Mouse (Mus musculus): ENCODE results near the gene Zbtb25. TPM values are rescaled to one million over a fixed set of nuclear protein-coding genes. Genes with fewer than 3 reads are reported as not detected.

Gene Zbtb25
- polyA plus RNA-seq (2015; fragmentation: Nextera tagmentation; extraction: Ambion mirVana) = 8.3 and 9.2 TPM in 2 replicates

DNA sequence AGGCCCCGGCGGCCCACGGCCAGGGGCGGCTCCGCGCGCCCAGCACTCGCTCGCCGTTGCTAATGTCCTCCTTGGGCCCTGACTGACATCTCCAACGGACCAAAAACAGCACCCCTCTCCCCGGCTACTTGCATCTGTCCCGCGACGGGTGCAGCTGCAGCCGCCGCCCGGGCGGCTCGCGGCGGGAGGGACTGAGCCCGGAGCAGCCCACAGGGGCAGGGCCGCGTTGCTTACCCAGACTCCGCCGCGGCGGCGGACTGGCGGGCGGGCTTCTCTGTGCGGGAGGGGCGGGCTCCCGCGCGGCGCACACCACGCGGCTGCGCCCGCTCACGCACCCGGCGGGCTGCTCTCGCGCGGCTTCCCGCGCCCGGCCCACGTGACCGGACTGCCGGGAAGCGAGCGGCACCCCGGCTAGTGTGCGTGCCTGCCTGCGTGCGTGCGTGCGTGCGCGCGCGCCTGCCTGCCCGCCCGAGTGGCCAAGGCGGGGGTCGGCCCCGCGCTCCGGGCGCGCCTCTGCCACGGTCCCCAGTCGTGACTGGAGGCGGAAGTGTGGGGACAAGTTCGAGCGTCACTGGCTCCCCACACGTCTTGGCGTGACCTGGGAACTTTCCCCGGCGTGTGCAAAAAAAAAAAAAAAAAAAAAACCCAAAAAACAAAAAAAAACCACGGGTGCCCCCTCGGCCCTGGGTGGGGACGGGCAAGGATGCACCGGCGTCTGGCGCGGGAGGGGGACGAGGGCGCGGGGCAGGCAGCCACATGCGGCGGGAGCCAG lies at the start of gene Zbtb25:
Gene Zbtb25, minus strand, starts transcription at position 397 of the 772 bp plus-strand sequence.
- H3K4me3 ChIP-seq (replicated peaks) = peak within 1 kb of the TSS; percentile 91
- H3K27me3 ChIP-seq = no peaks in the 10 kb centered on the region
- ATAC-seq (ENCODE audit: low read depth) (peak; percentile 75), DNase-seq (peak; percentile 77)
- no peaks in the 10 kb centered on the region for H3K9me3 ChIP-seq (replicated peaks)
- WGBS (ENCODE audit: insufficient replicate concordance) = under 1% methylated on average over 95 of the region's 96 CpGs
- peaks cover 70% of the 10 kb centered on the region for H3K4me1 ChIP-seq (replicated peaks)
- peak within 1 kb of the TSS; percentile 97 for H3K27ac ChIP-seq
- no peaks in the 10 kb centered on the region for H3K36me3 ChIP-seq
- H3K9ac ChIP-seq = peak within 1 kb of the TSS; percentile 98
- H3K4me2 ChIP-seq = peak within 1 kb of the TSS; percentile 89

DNA sequence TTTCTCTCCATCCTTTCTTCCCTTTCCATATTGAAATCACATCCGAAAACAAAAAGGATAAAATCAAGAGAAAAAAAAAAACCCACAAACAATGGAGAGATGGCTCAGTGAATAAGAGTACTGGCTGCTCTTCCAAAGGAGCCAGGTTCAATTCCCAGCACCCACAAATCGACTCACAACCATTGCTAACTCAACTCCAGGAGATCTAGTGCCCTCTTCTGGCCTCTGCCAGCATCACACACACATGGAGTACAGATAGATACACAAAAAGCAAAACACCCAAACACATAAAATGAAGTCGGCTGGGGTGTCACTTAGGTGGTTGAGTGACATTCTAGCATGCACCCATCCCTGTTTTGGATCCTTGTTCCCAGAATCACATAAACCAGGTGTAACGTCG lies 48.9 kb upstream of the Zbtb25 start:
- Histone ChIP-seq H3K36me3 (no peaks in the 10 kb centered on the region), H3K27ac (no peak overlapping the region), H3K9me3 (replicated peaks) (peaks cover 5% of the 10 kb centered on the region; the same call in 1 of the 2 replicates), H3K4me2 (no peak overlapping the region), H3K9ac (no peak overlapping the region), H3K4me1 (replicated peaks) (peaks cover 13% of the 10 kb centered on the region), H3K4me3 (replicated peaks) (no peak overlapping the region), H3K27me3 (peaks cover 30% of the 10 kb centered on the region)
- WGBS (ENCODE audit: insufficient replicate concordance) = 76% methylated on average over 5 of the region's 5 CpGs
- DNase-seq = no peak
- ATAC-seq (ENCODE audit: low read depth) = no peak

DNA sequence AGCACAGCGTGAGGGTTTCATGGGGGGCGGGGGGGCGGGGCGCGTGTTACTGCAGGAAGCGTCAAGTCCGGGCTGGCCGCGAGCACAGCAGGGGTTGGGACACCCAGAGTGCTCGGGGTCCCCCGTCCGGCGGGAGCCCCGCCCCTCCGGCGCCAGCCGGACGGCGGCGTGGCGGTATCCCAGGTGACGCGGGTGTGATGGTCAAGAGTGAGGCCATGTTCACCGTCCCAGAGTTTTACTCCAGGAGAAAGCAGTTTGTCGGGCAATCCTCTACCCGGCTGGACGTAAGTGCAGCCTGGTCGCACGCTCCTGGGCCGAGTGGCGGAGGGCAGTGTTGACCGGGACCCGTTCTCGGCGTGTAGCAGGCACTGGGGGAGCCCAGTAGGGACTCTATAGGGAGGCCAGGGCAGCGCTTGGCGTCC lies 48.0 kb upstream of the Zbtb25 start, which contains the start of gene Ppp1r36:
Gene Ppp1r36, plus strand, starts transcription at position 106 of the 422 bp plus-strand sequence.
- 5% methylated on average over 37 of the region's 37 CpGs for WGBS (ENCODE audit: insufficient replicate concordance)
- peak; percentile 50; the same call in 1 of the 2 replicates for ATAC-seq (ENCODE audit: low read depth)

GRCm38 (mm10) chr12:76415383-76416010 lies 46.1 kb upstream of the Zbtb25 start:
- peaks cover 30% of the 10 kb centered on the region for H3K27me3 ChIP-seq
- no peak overlapping the region for H3K9ac ChIP-seq
- WGBS (ENCODE audit: insufficient replicate concordance) = 55% methylated on average over 12 of the region's 12 CpGs
- H3K27ac ChIP-seq = no peak overlapping the region
- peaks cover 13% of the 10 kb centered on the region for H3K4me1 ChIP-seq (replicated peaks)
- peaks cover 5% of the 10 kb centered on the region; the same call in 1 of the 2 replicates for H3K9me3 ChIP-seq (replicated peaks)
- H3K36me3 ChIP-seq = no peaks in the 10 kb centered on the region
- DNase-seq (no peak), ATAC-seq (ENCODE audit: low read depth) (no peak)
- H3K4me2 ChIP-seq = no peak overlapping the region
- no peak overlapping the region for H3K4me3 ChIP-seq (replicated peaks)

More for the DNA sequence above, 48.0 kb upstream of the Zbtb25 start, which contains the start of gene Ppp1r36:
- DNase-seq = no peak
- H3K36me3 ChIP-seq = no peaks in the 10 kb centered on the region
- H3K9ac ChIP-seq = no peak within 1 kb of the TSS
- no peak within 1 kb of the TSS for H3K27ac ChIP-seq
- peaks cover 13% of the 10 kb centered on the region for H3K4me1 ChIP-seq (replicated peaks)
- peaks cover 30% of the 10 kb centered on the region for H3K27me3 ChIP-seq
- H3K9me3 ChIP-seq (replicated peaks) = peaks cover 5% of the 10 kb centered on the region; the same call in 1 of the 2 replicates
- peak within 1 kb of the TSS; percentile 61 for H3K4me2 ChIP-seq
- peak within 1 kb of the TSS; percentile 43 for H3K4me3 ChIP-seq (replicated peaks)

DNA sequence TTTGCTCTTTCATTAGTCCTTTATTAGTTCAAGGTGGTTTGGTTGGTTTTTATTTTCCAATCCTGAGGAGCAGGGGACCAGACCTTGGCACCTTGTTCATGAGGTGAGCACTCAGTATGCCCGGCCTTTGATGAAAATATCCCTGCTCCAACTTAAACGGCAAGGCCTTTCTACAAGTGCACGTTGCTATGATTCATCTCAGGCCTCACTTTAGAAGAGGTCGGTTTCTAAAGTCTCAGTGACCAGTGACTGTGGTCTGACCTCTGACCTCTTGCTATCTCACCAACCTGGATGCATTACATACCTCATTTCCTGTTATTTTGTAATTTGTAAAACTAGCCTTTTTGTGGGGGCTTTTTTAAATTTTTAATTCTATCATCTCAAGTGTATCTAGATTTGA lies 39.8 kb upstream of the Zbtb25 start:
- WGBS (ENCODE audit: insufficient replicate concordance) = 55% methylated on average over 4 of the region's 4 CpGs
- no peak overlapping the region for H3K9ac ChIP-seq
- H3K4me2 ChIP-seq = no peak overlapping the region
- H3K4me1 ChIP-seq (replicated peaks) = peaks cover 17% of the 10 kb centered on the region
- no peaks in the 10 kb centered on the region for H3K36me3 ChIP-seq
- no peak overlapping the region for H3K27ac ChIP-seq
- H3K4me3 ChIP-seq (replicated peaks) = no peak overlapping the region
- H3K9me3 ChIP-seq (replicated peaks) = no peaks in the 10 kb centered on the region
- no peak for ATAC-seq (ENCODE audit: low read depth)
- DNase-seq = no peak
- peaks cover 47% of the 10 kb centered on the region for H3K27me3 ChIP-seq

GRCm38 (mm10) chr12:76407184-76407583 lies 37.8 kb upstream of the Zbtb25 start:
- ATAC-seq (ENCODE audit: low read depth) (no peak), DNase-seq (no peak)
- no peaks in the 10 kb centered on the region for H3K9me3 ChIP-seq (replicated peaks)
- H3K27me3 ChIP-seq = peaks cover 49% of the 10 kb centered on the region
- peaks cover 29% of the 10 kb centered on the region for H3K4me1 ChIP-seq (replicated peaks)
- H3K27ac ChIP-seq = no peak overlapping the region
- no peak overlapping the region for H3K9ac ChIP-seq
- no peaks in the 10 kb centered on the region for H3K36me3 ChIP-seq
- H3K4me2 ChIP-seq = no peak overlapping the region
- WGBS (ENCODE audit: insufficient replicate concordance) = 44% methylated on average over 1 of the region's 1 CpGs
- no peak overlapping the region for H3K4me3 ChIP-seq (replicated peaks)

- DNase-seq (no peak), ATAC-seq (ENCODE audit: low read depth) (no peak)
- no peak overlapping the region for H3K27ac ChIP-seq
- peak overlapping the region; percentile 93 for H3K4me2 ChIP-seq
- peak overlapping the region; percentile 26; the same call in 1 of the 2 replicates for H3K9ac ChIP-seq
- H3K4me3 ChIP-seq (replicated peaks) = peak overlapping the region; percentile 75
- H3K36me3 ChIP-seq = no peaks in the 10 kb centered on the region
- 3% methylated on average over 23 of the region's 23 CpGs for WGBS (ENCODE audit: insufficient replicate concordance)
- no peaks in the 10 kb centered on the region for H3K9me3 ChIP-seq (replicated peaks)
- H3K4me1 ChIP-seq (replicated peaks) = peaks cover 35% of the 10 kb centered on the region
- H3K27me3 ChIP-seq = peaks cover 49% of the 10 kb centered on the region
Measured at GRCm38 (mm10) chr12:76405971-76406370, 36.6 kb upstream of the Zbtb25 start.

GRCm38 (mm10) chr12:76405183-76405970 lies 36.0 kb upstream of the Zbtb25 start:
- Histone ChIP-seq H3K9ac (peak overlapping the region; percentile 26; the same call in 1 of the 2 replicates), H3K9me3 (replicated peaks) (no peaks in the 10 kb centered on the region), H3K4me2 (peak overlapping the region; percentile 93), H3K36me3 (no peaks in the 10 kb centered on the region), H3K27me3 (peaks cover 49% of the 10 kb centered on the region), H3K4me1 (replicated peaks) (peaks cover 37% of the 10 kb centered on the region), H3K27ac (no peak overlapping the region), H3K4me3 (replicated peaks) (peak overlapping the region; percentile 75)
- ATAC-seq (ENCODE audit: low read depth) (no peak), DNase-seq (peak; percentile 15)
- WGBS (ENCODE audit: insufficient replicate concordance) = 7% methylated on average over 64 of the region's 64 CpGs

DNA sequence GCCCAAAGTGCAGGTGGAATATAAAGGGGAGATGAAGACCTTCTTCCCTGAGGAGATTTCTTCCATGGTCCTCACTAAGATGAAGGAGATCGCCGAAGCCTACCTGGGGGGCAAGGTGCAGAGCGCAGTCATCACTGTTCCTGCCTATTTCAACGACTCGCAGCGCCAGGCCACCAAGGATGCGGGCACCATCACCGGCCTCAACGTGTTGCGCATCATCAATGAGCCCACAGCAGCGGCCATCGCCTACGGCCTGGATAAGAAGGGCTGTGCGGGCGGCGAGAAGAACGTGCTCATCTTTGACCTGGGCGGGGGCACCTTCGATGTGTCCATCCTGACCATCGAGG lies 35.4 kb upstream of the Zbtb25 start:
- no peak for ATAC-seq (ENCODE audit: low read depth)
- H3K27me3 ChIP-seq = peaks cover 49% of the 10 kb centered on the region
- no peaks in the 10 kb centered on the region for H3K36me3 ChIP-seq
- H3K9me3 ChIP-seq (replicated peaks) = no peaks in the 10 kb centered on the region
- H3K4me1 ChIP-seq (replicated peaks) = peaks cover 37% of the 10 kb centered on the region
- WGBS (ENCODE audit: insufficient replicate concordance) = 10% methylated on average over 20 of the region's 20 CpGs
- H3K9ac ChIP-seq = peak overlapping the region; percentile 77
- H3K4me2 ChIP-seq = peak overlapping the region; percentile 93
- DNase-seq = no peak
- H3K27ac ChIP-seq = no peak overlapping the region
- H3K4me3 ChIP-seq (replicated peaks) = peak overlapping the region; percentile 75

GRCm38 (mm10) chr12:76403886-76404537 lies 34.6 kb upstream of the Zbtb25 start, which contains the start of gene Hspa2:
Gene Hspa2 (plus strand): TSS chr12:76404176.
- peak within 1 kb of the TSS; percentile 84 for H3K27ac ChIP-seq
- peak; percentile 89 for ATAC-seq (ENCODE audit: low read depth)
- WGBS (ENCODE audit: insufficient replicate concordance) = under 1% methylated on average over 54 of the region's 54 CpGs
- no peaks in the 10 kb centered on the region for H3K9me3 ChIP-seq (replicated peaks)
- peak; percentile 98 for DNase-seq
- H3K4me3 ChIP-seq (replicated peaks) = peak within 1 kb of the TSS; percentile 75
- no peaks in the 10 kb centered on the region for H3K36me3 ChIP-seq
- H3K4me1 ChIP-seq (replicated peaks) = peaks cover 37% of the 10 kb centered on the region
- peak within 1 kb of the TSS; percentile 93 for H3K4me2 ChIP-seq
- peaks cover 47% of the 10 kb centered on the region for H3K27me3 ChIP-seq
- H3K9ac ChIP-seq = peak within 1 kb of the TSS; percentile 77

Measured in liver, embryonic 13.5 days (tissue).